Mouse (Mus musculus) liver, embryonic 11.5 days (tissue): ENCODE measurements around the gene Slamf6. TPM values are rescaled to one million over a fixed set of nuclear protein-coding genes. Genes with fewer than 3 reads are reported as not detected.

Source experiments
- ATAC-seq: fragments of 200-750 bp; cut with Nextera tagmentation; replicated peaks from 2 replicates; pipeline ENCODE4 v1.8.0; 2017; ENCODE audit warnings: moderate number of reproducible peaks, mild to moderate bottlenecking, moderate TSS enrichment, moderate library complexity; ENCODE audit not compliant: low FRiP score
- DNase-seq: peaks from one replicate; pipeline ENCODE4 v3.0.0-alpha.2; 2017; ENCODE audit warnings: low spot score
- H3K27ac ChIP-seq: fragments of 300-500 bp; sonication (generic); 2 replicates; pipeline ENCODE4 v1.5.1; 2014; ENCODE audit warnings: mild to moderate bottlenecking, low read depth, low read length, control low read depth
- H3K27me3 ChIP-seq: fragments of 300-500 bp; sonication (generic); replicated peaks from 2 replicates; pipeline ENCODE4 v1.6.1; 2014; ENCODE audit warnings: low read length, mixed read lengths; ENCODE audit not compliant: control insufficient read depth, insufficient read depth
- H3K36me3 ChIP-seq: fragments of 300-500 bp; sonication (generic); 2 replicates; pipeline ENCODE4 v1.6.1; 2014; ENCODE audit warnings: mild to moderate bottlenecking, low read length, moderate library complexity, mixed read lengths; ENCODE audit not compliant: control insufficient read depth, insufficient read depth
- H3K4me1 ChIP-seq: fragments of 300-500 bp; sonication (generic); replicated peaks from 2 replicates; pipeline ENCODE4 v1.6.1; 2014; ENCODE audit warnings: low read length, mixed read lengths; ENCODE audit not compliant: control insufficient read depth, insufficient read depth
- H3K4me2 ChIP-seq: fragments of 300-500 bp; sonication (generic); 2 replicates; pipeline ENCODE4 v1.6.1; 2014; ENCODE audit warnings: mild to moderate bottlenecking, control low read depth, moderate library complexity
- H3K4me3 ChIP-seq: fragments of 300-500 bp; sonication (generic); 2 replicates; pipeline ENCODE4 v1.5.1; 2014; ENCODE audit warnings: low read depth, low read length, control low read depth
- H3K9ac ChIP-seq: fragments of 300-500 bp; sonication (generic); 2 replicates; pipeline ENCODE4 v1.6.1; 2014; ENCODE audit warnings: low read depth, low read length, control low read depth
- H3K9me3 ChIP-seq: fragments of 300-500 bp; sonication (generic); 2 replicates; pipeline ENCODE4 v1.6.1; 2016; ENCODE audit warnings: low read length, inconsistent platforms, mixed read lengths; ENCODE audit not compliant: control insufficient read depth
- WGBS: fragments of 180-500 bp; shearing (Covaris S2); extraction: QIAGEN DNeasy Blood & Tissue Kit; methylation state at CpG from one replicate; pipeline ENCODE4 v1.1.7; 2014; 5-methylcytosine and 5-hydroxymethylcytosine counted together
- polyA plus RNA-seq: library from polyadenylated mRNA; unstranded; fragments of >200 nt; fragmentation: Nextera tagmentation; extraction: Ambion mirVana; gene quantifications from 2 replicates; pipeline ENCODE4 v1.2.1, GENCODE M21; 2014

The Slamf6 gene
- polyA plus RNA-seq, 1 experiment from 2014 or later: not detected

DNA sequence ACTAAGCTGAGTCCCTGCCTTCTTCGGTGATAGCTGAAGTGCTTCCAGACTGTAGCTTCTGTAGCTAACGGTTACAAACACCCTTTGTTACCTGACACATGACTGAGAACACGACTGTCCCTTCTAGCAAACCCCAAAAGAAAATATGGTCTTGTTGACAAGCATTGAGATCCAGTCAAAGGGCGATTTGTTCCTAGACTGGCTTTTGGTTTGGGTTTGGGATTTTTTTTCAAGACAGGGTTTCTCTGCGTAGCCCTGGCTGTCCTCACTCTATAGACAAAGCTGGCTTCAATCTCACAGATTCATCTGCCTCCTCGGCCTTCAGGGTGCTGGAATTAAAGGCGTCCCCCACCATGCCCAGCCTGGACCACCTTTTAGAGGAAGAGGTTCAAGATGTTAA lies 79.4 kb downstream of the Slamf6 start:
- DNase-seq (no peak), ATAC-seq (no peak)
- Histone ChIP-seq H3K4me1 (peaks cover 8% of the 10 kb centered on the region), H3K4me3 (no peak overlapping the region), H3K27me3 (no peaks in the 10 kb centered on the region), H3K9ac (no peak overlapping the region), H3K27ac (no peak overlapping the region), H3K4me2 (no peak overlapping the region), H3K9me3 (no peaks in the 10 kb centered on the region), H3K36me3 (no peaks in the 10 kb centered on the region)
- WGBS: 74% methylated on average over 7 of the region's 7 CpGs

DNA sequence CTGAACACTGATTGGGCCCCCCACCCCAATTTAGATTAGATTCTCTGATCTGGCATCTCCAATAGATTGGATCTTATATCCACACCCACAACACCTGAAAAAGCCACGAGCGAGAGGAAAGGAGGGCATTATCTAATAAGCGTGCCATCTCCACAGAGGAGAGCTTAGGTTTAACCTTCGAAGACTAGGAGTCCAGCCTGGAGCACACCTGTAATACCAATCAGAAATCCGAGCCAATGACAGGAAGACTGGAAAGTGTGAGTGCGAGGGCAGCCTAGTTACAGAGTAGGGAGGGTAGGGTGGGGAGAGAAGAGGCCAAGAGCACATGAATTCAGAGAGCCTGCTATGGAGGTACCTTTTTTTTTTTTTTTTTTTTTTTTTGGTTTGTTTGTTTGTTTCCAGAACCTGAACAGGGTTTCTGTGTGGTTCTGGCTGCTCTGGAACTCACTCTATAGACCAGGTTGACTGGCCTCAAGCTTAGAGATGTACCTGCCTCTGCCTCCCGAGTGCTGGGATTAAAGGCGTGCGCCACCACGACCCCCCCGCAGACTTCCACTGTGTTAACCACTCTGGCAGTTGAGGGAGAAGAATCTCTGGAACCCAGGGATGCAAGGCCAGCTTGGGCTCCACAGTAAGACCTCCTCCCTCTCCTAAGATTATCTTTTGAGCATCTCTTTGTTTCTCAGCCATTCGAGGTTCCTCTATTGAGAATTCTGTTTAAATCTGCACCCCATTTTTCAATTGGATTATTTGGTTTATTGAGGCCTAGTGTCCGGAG lies 81.7 kb downstream of the Slamf6 start:
- Histone ChIP-seq H3K4me2 (no peak overlapping the region), H3K9ac (no peak overlapping the region), H3K9me3 (no peaks in the 10 kb centered on the region), H3K4me3 (no peak overlapping the region), H3K27me3 (no peaks in the 10 kb centered on the region), H3K36me3 (no peaks in the 10 kb centered on the region), H3K27ac (no peak overlapping the region), H3K4me1 (peaks cover 8% of the 10 kb centered on the region)
- DNase-seq: no peak
- ATAC-seq: no peak
- 84% methylated on average over 13 of the region's 13 CpGs for WGBS

DNA sequence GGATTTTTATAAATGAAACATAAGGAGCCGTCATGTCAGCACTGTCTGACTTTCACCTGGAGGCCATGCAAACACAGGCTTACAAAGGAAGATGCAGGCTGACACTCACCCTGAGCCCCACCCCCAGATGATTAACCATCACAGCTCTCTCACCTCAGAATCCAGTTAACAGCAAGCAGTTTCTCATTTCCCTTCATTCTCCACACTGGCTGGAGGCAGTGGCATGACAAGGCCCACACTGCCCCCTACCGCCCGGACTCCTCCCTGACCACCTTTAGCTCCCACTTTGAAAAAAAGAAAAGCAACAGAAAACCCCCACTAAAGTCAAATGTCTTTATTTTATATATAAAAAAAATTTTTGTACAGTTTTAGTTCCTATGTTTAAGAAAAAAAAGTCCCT lies 83.3 kb downstream of the Slamf6 start:
- Histone ChIP-seq H3K4me2 (no peak overlapping the region), H3K27ac (no peak overlapping the region), H3K4me3 (no peak overlapping the region), H3K9ac (no peak overlapping the region), H3K36me3 (no peaks in the 10 kb centered on the region; the same call in 1 of the 2 replicates), H3K27me3 (no peaks in the 10 kb centered on the region), H3K9me3 (no peaks in the 10 kb centered on the region), H3K4me1 (no peaks in the 10 kb centered on the region)
- ATAC-seq (no peak; the same call in 1 of the 2 replicates), DNase-seq (peak; percentile 49)
- 41% methylated on average over 3 of the region's 3 CpGs for WGBS

- Histone ChIP-seq H3K4me3 (no peak overlapping the region), H3K27me3 (no peaks in the 10 kb centered on the region), H3K4me1 (no peaks in the 10 kb centered on the region), H3K27ac (no peak overlapping the region), H3K9me3 (no peaks in the 10 kb centered on the region), H3K36me3 (peaks cover 5% of the 10 kb centered on the region; the same call in 1 of the 2 replicates), H3K4me2 (no peak overlapping the region), H3K9ac (no peak overlapping the region)
- no peak for ATAC-seq
- DNase-seq: no peak
- WGBS: 76% methylated on average over 12 of the region's 12 CpGs
Observed at GRCm38 (mm10) chr1:172001665-172002064, 84.3 kb downstream of the Slamf6 start.

Other genes starting within 250 kb of the Slamf6 start
- 4.5 and 4.9 TPM in 2 replicates for gene Cd48, start 235.5 kb upstream of the Slamf6 start, polyA plus RNA-seq
- gene Slamf1, start 150.4 kb upstream of the Slamf6 start, polyA plus RNA-seq: 1.4 and 2.0 TPM in 2 replicates
- 4.3 and 4.6 TPM in 2 replicates for gene Cd84, start 77.8 kb upstream of the Slamf6 start, polyA plus RNA-seq
- gene Gm10521, start 21.9 kb upstream of the Slamf6 start, polyA plus RNA-seq: 0.08 TPM in 1 of 2 replicates, not detected in the other
- 5.4 and 6.2 TPM in 2 replicates for gene Vangl2, start 110.9 kb downstream of the Slamf6 start, polyA plus RNA-seq
- 0.11 TPM in 1 of 2 replicates, not detected in the other for gene Nhlh1, start 140.1 kb downstream of the Slamf6 start, polyA plus RNA-seq
- gene Copa, start 165.0 kb downstream of the Slamf6 start, polyA plus RNA-seq: 137 and 153 TPM in 2 replicates
- 75.3 and 76.5 TPM in 2 replicates for gene Ncstn, start 165.3 kb downstream of the Slamf6 start, polyA plus RNA-seq
- gene Pex19, start 209.2 kb downstream of the Slamf6 start, polyA plus RNA-seq: 81.8 and 86.4 TPM in 2 replicates
- gene Dcaf8, start 230.6 kb downstream of the Slamf6 start, polyA plus RNA-seq: 89.2 and 102 TPM in 2 replicates